Mouse (Mus musculus) embryonic facial prominence, embryonic 15.5 days (tissue): Measurements from ENCODE around the gene Fam71a. TPM values are rescaled to one million over a fixed set of nuclear protein-coding genes. Genes with fewer than 3 reads are reported as not detected.

Source experiments
- ATAC-seq: fragments of 200-750 bp; cut with Nextera tagmentation; 2 replicates; pipeline ENCODE4 v1.8.0; 2017; ENCODE audit warnings: low read depth, moderate TSS enrichment; ENCODE audit not compliant: insufficient number of reproducible peaks, low FRiP score, low TSS enrichment
- H3K27ac ChIP-seq: fragments of 300-500 bp; sonication (generic); replicated peaks from 2 replicates; pipeline ENCODE4 v1.5.1; 2015; ENCODE audit warnings: mild to moderate bottlenecking, inconsistent platforms
- H3K27me3 ChIP-seq: fragments of 300-500 bp; sonication (generic); 2 replicates; pipeline ENCODE4 v1.6.1; 2015; ENCODE audit warnings: inconsistent platforms
- H3K36me3 ChIP-seq: fragments of 300-500 bp; sonication (generic); 2 replicates; pipeline ENCODE4 v1.6.1; 2015; ENCODE audit warnings: mild to moderate bottlenecking, inconsistent platforms
- H3K4me1 ChIP-seq: fragments of 300-500 bp; sonication (generic); 2 replicates; pipeline ENCODE4 v1.6.1; 2015; ENCODE audit warnings: inconsistent platforms
- H3K4me2 ChIP-seq: fragments of 300-500 bp; sonication (generic); replicated peaks from 2 replicates; pipeline ENCODE4 v1.6.1; 2015; ENCODE audit warnings: mild to moderate bottlenecking, inconsistent platforms
- H3K4me3 ChIP-seq: fragments of 300-500 bp; sonication (generic); replicated peaks from 2 replicates; pipeline ENCODE4 v1.5.1; 2015; ENCODE audit warnings: mild to moderate bottlenecking, inconsistent platforms
- H3K9ac ChIP-seq: fragments of 300-500 bp; sonication (generic); 2 replicates; pipeline ENCODE4 v1.6.1; 2015; ENCODE audit warnings: inconsistent platforms
- H3K9me3 ChIP-seq: fragments of 300-500 bp; sonication (generic); replicated peaks from 2 replicates; pipeline ENCODE4 v1.6.1; 2016; ENCODE audit warnings: inconsistent platforms
- WGBS: fragments of 180-500 bp; shearing (Covaris S2); methylation state at CpG from one replicate; pipeline ENCODE4 v1.1.7; 2015; 5-methylcytosine and 5-hydroxymethylcytosine counted together
- polyA plus RNA-seq: library from polyadenylated mRNA; unstranded; fragments of >200 nt; fragmentation: Nextera tagmentation; extraction: Ambion mirVana; gene quantifications from 2 replicates; pipeline ENCODE4 v1.2.1, GENCODE M21; 2015

The Fam71a gene
- polyA plus RNA-seq, 1 experiment from 2014 or later, result not detected

GRCm38 (mm10) chr1:191114868-191115267 lies 49.7 kb downstream of the Fam71a start:
- Histone ChIP-seq H3K4me2 (no peak overlapping the region), H3K9me3 (no peaks in the 10 kb centered on the region), H3K27me3 (no peaks in the 10 kb centered on the region), H3K36me3 (no peaks in the 10 kb centered on the region), H3K27ac (no peak overlapping the region), H3K4me3 (no peak overlapping the region), H3K4me1 (peaks cover 7% of the 10 kb centered on the region; the same call in 1 of the 2 replicates), H3K9ac (no peak overlapping the region)
- 70% methylated on average over 7 of the region's 7 CpGs for WGBS
- ATAC-seq, result no peak

Other genes with a start within 250 kb of the Fam71a start
- gene Angel2, start 239.7 kb downstream of the Fam71a start, polyA plus RNA-seq, result 40.3 and 45.7 TPM in 2 replicates
- gene Vash2, start 185.5 kb downstream of the Fam71a start, polyA plus RNA-seq, result 45.3 and 49.0 TPM in 2 replicates
- 5.7 and 5.9 TPM in 2 replicates for gene Flvcr1, start 138.7 kb downstream of the Fam71a start, polyA plus RNA-seq
- not detected in 2 replicates for gene Spata45, start 128.2 kb downstream of the Fam71a start, polyA plus RNA-seq
- gene Tatdn3, start 101.9 kb downstream of the Fam71a start, polyA plus RNA-seq, result 13.8 and 14.7 TPM in 2 replicates
- gene Nsl1, start 101.8 kb downstream of the Fam71a start, polyA plus RNA-seq, result 17.6 and 18.2 TPM in 2 replicates
- gene Batf3, start 67.0 kb downstream of the Fam71a start, polyA plus RNA-seq, result 5.8 and 7.6 TPM in 2 replicates
- gene Atf3, start 53.2 kb upstream of the Fam71a start, polyA plus RNA-seq, result 5.2 and 5.8 TPM in 2 replicates
- gene Nenf, start 153.4 kb upstream of the Fam71a start, polyA plus RNA-seq, result 106 and 114 TPM in 2 replicates
- 16.6 and 17.9 TPM in 2 replicates for gene Tmem206, start 161.1 kb upstream of the Fam71a start, polyA plus RNA-seq
- gene Ppp2r5a, start 238.5 kb upstream of the Fam71a start, polyA plus RNA-seq, result 26.3 and 30.4 TPM in 2 replicates